Mouse (Mus musculus) heart, adult 18-20 months (tissue): ENCODE data around the gene Plekha6. TPM values are rescaled to one million over a fixed set of nuclear protein-coding genes. Genes with fewer than 3 reads are reported as not detected.

ENCODE experiments used
- DNase-seq, 2 experiments: peaks; one replicate each; pipeline ENCODE4 v3.0.0; 2021 to 2022; ENCODE audit warnings: mixed read lengths in 1 of 2
- long read RNA-seq, 2 experiments: library from polyadenylated mRNA; stranded (forward); transcript quantifications; one replicate each; pipeline ENCODE4 v2.0.0; 2021
- total RNA-seq, 2 experiments: library from RNA; stranded (reverse); gene quantifications; 2 replicates each; pipeline ENCODE4 v1.2.3; 2021

The Plekha6 gene
- 10 to 100 TPM; 40.5 to 47.7 TPM for total RNA-seq
- long read RNA-seq, experiment 1, partial matches to known transcripts = 7 of 21 reads
- long read RNA-seq, experiment 1, other reads (novel, unspliced or antisense) = 14 of 21 reads
- long read RNA-seq, experiment 2, partial matches to known transcripts = 0 of 3 reads
- long read RNA-seq, experiment 2, other reads (novel, unspliced or antisense) = 3 of 3 reads

- peak in 1 of 2 experiments; percentile 33 for DNase-seq
Measured at GRCm38 (mm10) chr1:133163820-133164431, at the start of gene Plekha6. Gene Plekha6, plus strand, starts transcription at chr1:133164210.

GRCm38 (mm10) chr1:133116108-133116507 is 47.9 kb upstream of the Plekha6 start:
- DNase-seq = no peak

DNA sequence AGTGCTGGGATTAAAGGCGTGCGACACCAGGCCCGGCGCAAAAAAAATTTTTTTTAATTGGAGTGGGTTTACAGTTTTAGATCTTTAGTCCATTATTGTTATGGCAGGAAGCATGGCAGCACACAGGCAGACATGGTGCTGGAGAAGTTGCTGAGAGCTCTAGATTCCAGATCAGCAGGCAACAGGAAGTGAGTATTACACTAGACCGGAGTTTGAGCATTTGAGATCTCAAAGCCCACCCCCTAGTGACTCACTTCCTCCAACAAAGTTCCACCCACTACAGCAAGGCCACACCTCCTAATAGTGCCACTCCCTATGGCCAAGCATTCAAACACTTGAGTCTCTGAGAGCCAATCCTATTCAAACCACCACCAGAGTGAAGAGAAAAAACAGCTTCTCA is 45.9 kb upstream of the Plekha6 start:
- DNase-seq = peak in 1 of 2 experiments; percentile 19

- no peak for DNase-seq
Measured at GRCm38 (mm10) chr1:133118844-133119243, 45.2 kb upstream of the Plekha6 start.

DNA sequence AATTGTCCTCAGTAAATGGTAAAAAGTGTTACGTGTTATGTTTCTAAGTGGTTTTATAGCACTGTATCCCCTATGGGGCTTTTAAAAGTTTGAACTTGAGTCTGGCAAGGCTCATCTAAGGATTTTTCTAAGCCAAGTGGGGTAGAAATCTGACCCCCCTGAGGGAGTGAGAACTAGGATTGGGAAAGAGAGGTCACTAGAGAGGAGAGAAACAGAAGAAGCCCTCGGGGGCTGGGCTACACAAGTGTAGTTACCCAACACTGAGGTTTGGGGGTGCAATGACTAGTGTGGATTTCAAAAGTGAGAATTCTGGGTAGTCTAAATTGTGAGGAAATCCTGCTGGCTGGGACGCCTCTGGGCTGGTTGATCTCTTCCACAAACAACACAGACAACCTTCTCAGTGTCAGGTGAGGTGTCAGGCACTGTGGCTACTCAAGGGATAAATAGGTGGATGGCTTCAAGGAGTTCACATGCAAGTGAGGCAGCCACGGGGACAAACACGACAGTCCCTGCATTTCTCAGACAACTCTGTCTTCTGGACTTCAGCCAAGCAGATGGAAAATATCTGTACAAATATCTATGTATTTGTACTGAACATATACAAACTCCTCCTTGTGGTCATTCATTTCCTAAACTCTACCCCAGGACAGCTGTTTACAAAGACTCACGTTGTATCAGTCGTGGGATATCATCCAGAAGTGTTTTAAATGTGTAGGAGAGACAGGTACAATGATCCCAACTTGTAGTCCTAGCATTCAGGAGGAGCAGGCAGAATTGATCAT is 43.9 kb upstream of the Plekha6 start:
- DNase-seq = peak in 1 of 2 experiments; percentile 35

DNA sequence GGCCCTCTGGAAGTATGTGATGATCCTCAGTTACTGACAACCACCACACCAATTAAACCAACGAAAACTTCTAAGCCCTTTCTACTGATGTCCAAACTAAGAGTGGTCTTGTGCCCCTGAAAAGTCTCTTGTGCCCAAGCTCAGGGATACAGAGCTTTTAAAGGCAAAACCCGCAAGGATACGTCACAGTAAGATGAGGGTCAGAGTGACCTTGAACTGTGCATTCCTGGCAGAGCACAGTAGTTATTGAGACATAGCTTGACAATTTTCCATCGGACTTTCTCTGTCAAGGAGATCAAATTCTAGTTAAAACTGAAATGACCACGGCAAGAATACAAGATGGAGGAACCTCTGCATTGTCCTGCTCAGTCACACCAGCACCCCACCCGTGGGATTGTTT is 42.8 kb upstream of the Plekha6 start:
- DNase-seq = no peak

- no peak for DNase-seq
Measured at GRCm38 (mm10) chr1:133124137-133124536, 39.9 kb upstream of the Plekha6 start.

DNA sequence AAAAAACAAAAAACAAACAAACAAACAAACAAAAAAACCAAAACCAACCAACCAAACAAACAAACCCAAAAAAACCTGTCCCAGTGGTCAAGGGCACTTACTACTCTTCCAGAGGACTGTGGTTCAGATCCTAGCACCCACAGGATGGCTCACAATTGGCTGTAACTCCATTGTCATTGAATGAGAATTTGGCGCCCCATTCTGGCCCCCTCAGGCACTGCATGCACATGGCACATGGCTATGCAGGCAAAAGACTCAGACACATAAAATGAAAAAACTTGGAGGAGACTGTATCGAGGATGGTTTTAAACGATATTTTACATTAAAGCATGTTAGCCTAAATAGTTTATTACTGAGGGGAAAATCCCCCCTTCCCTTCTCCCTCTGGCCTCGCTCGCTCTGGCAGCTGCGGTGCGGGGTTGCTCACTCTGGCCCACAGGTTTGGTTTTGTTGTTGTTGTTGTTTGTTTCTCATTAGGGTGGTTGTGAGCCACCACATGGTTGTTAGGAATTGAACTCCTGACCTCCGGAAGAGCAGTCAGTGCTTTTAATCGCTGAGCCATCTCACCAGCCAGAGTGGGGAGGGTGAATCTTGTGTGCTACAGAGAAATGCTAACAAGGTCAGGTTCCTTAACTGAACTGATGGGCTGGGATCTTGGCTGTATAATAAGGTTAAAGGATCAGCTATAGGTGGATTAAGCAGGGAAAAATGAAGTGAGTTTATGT is 38.2 kb upstream of the Plekha6 start:
- no peak for DNase-seq

DNA sequence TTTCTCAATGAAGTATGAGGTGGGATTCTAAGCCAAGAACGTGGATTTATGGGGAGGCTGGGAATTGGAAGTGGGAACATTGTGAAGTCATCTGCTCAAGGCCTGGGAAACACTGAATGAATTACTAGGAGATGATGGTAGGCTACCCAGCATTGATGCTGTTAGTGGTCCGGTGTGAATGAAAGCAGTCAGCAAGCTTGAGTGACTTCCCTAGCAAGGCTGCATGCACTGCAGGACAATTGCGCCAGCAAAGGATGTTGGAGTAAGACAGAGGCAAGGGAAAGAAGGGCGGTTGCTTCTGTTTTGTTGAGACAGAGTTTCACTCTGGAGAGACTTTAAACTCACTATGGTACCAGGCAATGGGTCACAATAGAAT is 37.7 kb upstream of the Plekha6 start:
- no peak for DNase-seq

GRCm38 (mm10) chr1:133127328-133127727 is 36.7 kb upstream of the Plekha6 start:
- no peak for DNase-seq

GRCm38 (mm10) chr1:133129471-133130221 is 34.4 kb upstream of the Plekha6 start:
- peak in 1 of 2 experiments; percentile 26 for DNase-seq

- peak; percentile 98 to 100 for DNase-seq
Measured at GRCm38 (mm10) chr1:133130638-133131560, 33.1 kb upstream of the Plekha6 start, which contains the start of gene Ppp1r15b. Gene Ppp1r15b, plus strand, starts transcription at chr1:133131143.

- no peak for DNase-seq
Measured at GRCm38 (mm10) chr1:133131561-133131905, 32.5 kb upstream of the Plekha6 start.

GRCm38 (mm10) chr1:133131936-133132335 is 32.1 kb upstream of the Plekha6 start:
- DNase-seq = peak in 1 of 2 experiments; percentile 23

DNA sequence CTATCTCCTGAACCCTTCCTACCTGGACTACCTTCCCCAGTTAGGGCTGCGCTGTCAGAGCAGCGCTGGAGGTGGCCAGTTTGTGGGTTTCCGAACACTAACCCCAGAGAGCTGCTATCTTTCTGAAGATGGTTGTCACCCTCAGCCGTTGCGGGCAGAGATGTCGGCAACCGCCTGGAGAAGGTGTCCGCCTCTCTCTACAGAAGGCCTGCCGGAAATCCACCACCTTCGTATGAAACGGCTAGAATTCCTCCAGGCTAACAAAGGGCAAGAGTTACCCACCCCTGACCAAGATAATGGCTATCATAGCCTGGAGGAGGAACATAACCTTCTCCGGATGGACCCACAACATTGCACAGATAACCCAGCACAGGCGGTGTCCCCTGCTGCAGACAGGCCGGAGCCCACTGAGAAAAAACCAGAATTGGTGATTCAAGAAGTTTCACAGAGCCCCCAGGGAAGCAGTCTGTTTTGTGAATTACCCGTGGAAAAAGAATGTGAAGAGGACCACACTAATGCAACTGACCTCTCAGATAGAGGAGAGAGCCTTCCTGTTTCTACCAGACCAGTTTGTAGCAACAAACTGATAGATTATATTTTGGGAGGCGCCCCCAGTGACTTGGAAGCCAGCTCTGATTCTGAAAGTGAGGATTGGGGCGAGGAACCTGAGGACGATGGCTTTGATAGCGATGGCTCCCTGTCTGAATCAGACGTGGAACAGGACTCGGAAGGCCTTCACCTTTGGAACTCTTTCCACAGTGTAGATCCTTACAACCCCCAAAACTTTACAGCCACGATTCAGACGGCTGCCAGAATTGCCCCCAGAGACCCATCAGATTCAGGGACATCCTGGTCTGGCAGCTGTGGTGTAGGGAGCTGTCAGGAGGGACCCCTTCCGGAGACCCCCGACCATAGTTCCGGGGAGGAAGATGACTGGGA is 31.4 kb upstream of the Plekha6 start:
- peak; percentile 13 to 47 for DNase-seq

- DNase-seq = peak; percentile 28
Measured at GRCm38 (mm10) chr1:133133425-133133824, 30.6 kb upstream of the Plekha6 start.

DNA sequence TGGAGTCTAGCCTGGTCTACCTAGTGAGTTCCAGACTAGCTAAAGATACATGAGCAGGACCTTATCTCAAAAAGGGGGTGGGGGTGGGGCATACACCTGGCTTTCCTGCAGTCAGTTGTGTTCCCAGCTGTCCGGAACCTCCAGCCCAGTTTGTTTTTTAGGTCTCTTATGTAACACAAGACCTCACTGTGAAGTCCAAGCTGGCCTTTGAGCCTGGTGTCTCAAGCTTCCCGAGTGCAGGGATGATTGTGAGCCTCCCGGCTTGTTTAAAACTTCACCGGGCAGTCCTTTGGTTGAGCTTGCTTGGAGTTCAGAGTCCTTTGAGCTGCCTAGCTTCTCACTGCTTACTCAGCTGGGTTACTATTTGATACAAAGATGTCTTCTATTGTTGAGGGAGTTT is 29.9 kb upstream of the Plekha6 start:
- peak; percentile 16 to 42 for DNase-seq

DNA sequence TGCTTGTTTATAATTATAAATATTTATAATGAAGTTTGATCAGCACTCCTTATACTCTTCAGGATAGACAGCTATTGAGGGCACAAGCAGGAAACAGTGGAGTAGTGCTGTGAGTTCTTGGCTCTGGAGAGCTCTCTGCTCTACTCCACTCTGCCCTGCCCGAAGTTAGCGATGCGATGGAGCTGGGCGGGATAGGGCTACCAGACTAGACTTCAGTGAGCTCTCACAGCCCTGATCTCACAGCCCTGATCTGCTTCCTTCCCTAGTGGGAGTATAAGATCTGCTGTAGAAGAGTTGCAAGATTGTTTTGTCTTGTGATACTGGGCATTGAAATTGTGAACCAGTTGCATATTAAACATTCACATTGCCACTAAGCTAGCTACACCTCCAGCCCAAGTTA is 29.1 kb upstream of the Plekha6 start:
- peak; percentile 16 to 36 for DNase-seq

DNA sequence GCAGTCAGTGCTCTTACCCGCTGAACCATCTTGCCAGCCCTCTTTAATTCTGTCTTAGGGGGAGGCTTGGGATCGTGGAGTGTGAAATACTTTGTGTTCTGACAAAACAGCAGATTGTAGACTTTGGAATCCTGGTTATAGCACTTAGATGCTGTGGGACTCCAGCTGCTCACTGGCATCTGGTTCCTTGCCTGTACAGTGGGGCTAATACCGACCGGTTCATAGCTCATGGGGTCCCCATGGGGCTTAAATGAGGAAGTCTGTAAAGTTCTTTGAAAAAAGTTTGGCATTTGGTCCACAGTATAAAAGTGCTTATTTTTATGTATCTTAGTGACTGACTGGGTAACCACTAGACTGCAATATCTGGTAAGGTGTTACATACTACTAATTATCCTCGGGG is 28.2 kb upstream of the Plekha6 start:
- no peak for DNase-seq

DNA sequence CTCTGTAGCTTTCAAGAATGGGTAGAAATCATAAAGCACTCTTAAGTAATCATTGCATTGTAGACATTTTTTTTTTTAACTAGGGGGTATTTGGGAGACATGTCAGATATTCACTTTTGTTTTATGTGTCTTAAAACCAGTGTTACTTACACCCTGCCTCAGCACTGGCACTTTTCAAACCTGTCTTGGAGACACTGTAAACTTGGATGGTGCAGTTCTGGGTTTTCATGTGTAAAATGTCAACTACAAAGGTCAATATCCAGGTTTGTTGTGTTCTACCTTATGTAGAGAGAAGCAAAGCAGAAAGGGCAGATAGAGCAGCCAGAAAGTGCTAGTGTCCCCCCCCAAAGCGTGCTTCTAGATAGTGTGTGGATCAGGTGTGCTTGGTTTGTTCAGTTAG is 25.6 kb upstream of the Plekha6 start:
- no peak for DNase-seq
